Mouse (Mus musculus): ENCODE results near the gene Hao2. TPM values are rescaled to one million over a fixed set of nuclear protein-coding genes. Genes with fewer than 3 reads are reported as not detected.
A peak's percentile ranks its signal among the peaks of the same experiment; 100 is the strongest.

The Hao2 gene
- total and polyA plus RNA-seq, 2 experiments from 2014 or later: not detected

- Histone ChIP-seq H3K36me3 (ENCODE audit: insufficient read depth, low read length) (no peaks in the 10 kb centered on the region), H3K9ac (replicated peaks; ENCODE audit: low read length, poor library complexity, severe bottlenecking) (no peak overlapping the region), H3K9me3 (ENCODE audit: low read length) (no peaks in the 10 kb centered on the region), H3K27ac (ENCODE audit: low read depth, low read length) (no peak overlapping the region), H3K4me2 (ENCODE audit: low read depth, low read length, poor library complexity, severe bottlenecking) (no peak overlapping the region), H3K4me1 (ENCODE audit: insufficient read depth, low read length) (no peaks in the 10 kb centered on the region), H3K4me3 (ENCODE audit: low read depth, low read length) (no peak overlapping the region), H3K27me3 (ENCODE audit: insufficient read depth, low read length) (no peaks in the 10 kb centered on the region)
- WGBS: 80% methylated on average over 6 of the region's 6 CpGs
- TF ChIP-seq CTCF (IDR thresholded peaks at IDR 0.05): peak; percentile 67
- DNase-seq (ENCODE audit: low spot score) (peak; percentile 57), ATAC-seq (ENCODE audit: low FRiP score) (no peak)
Observed at GRCm38 (mm10) chr3:98913591-98913990, 20.6 kb upstream of the Hao2 start.

GRCm38 (mm10) chr3:98897606-98898005 lies 4.6 kb upstream of the Hao2 start:
- no peaks in the 10 kb centered on the region for H3K36me3 ChIP-seq (ENCODE audit: insufficient read depth, low read length)
- no peaks in the 10 kb centered on the region for H3K27me3 ChIP-seq (ENCODE audit: insufficient read depth, low read length)
- no peak overlapping the region for H3K27ac ChIP-seq (ENCODE audit: low read depth, low read length)
- no peak overlapping the region for H3K9ac ChIP-seq (replicated peaks; ENCODE audit: low read length, poor library complexity, severe bottlenecking)
- ATAC-seq (ENCODE audit: low FRiP score) (no peak), DNase-seq (ENCODE audit: low spot score) (no peak)
- no peak overlapping the region for H3K4me3 ChIP-seq (ENCODE audit: low read depth, low read length)
- no peak for TF ChIP-seq CTCF (IDR thresholded peaks at IDR 0.05)
- 90% methylated on average over 2 of the region's 2 CpGs for WGBS
- no peaks in the 10 kb centered on the region for H3K4me1 ChIP-seq (ENCODE audit: insufficient read depth, low read length)
- no peak overlapping the region for H3K4me2 ChIP-seq (ENCODE audit: low read depth, low read length, poor library complexity, severe bottlenecking)
- no peaks in the 10 kb centered on the region for H3K9me3 ChIP-seq (ENCODE audit: low read length)

- 0 out of 2 replicates have a peak overlapping the region, but pooled peaks have one; percentile 22 for H3K4me2 ChIP-seq (ENCODE audit: low read depth, low read length, poor library complexity, severe bottlenecking)
- 40% methylated on average over 10 of the region's 10 CpGs for WGBS
Observed at GRCm38 (mm10) chr3:98895071-98895601, 2.1 kb upstream of the Hao2 start.

DNA sequence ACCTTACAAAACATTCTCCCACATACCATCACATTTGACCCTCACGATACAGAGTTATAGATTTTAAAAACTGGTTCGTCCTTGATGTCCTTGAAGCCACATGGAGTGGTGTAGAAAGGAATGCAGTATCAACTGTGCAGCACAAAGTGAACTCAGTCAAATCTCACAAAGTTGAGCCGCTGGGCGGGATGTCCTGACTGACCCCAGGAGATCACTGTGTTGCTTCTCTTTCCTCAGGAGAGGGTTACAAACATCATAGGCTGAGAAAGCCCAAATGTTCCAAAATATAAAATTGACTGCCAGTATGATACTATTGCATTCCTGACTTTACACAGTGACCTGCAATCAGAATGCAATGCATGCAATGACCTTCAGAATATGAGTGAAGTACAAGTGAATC lies 2.6 kb downstream of the Hao2 start:
- Histone ChIP-seq H3K36me3 (ENCODE audit: insufficient read depth, low read length) (no peaks in the 10 kb centered on the region), H3K4me2 (ENCODE audit: low read depth, low read length, poor library complexity, severe bottlenecking) (no peak overlapping the region), H3K9me3 (ENCODE audit: low read length) (no peaks in the 10 kb centered on the region), H3K27me3 (ENCODE audit: insufficient read depth, low read length) (no peaks in the 10 kb centered on the region), H3K9ac (replicated peaks; ENCODE audit: low read length, poor library complexity, severe bottlenecking) (no peak overlapping the region), H3K4me1 (ENCODE audit: insufficient read depth, low read length) (no peaks in the 10 kb centered on the region), H3K4me3 (ENCODE audit: low read depth, low read length) (no peak overlapping the region), H3K27ac (ENCODE audit: low read depth, low read length) (no peak overlapping the region)
- DNase-seq (ENCODE audit: low spot score): no peak
- ATAC-seq (ENCODE audit: low FRiP score): no peak
- TF ChIP-seq CTCF (IDR thresholded peaks at IDR 0.05): no peak
- WGBS: 88% methylated on average over 4 of the region's 4 CpGs

More at GRCm38 (mm10) chr3:98895071-98895601, 2.1 kb upstream of the Hao2 start:
- Histone ChIP-seq H3K36me3 (ENCODE audit: insufficient read depth, low read length) (no peaks in the 10 kb centered on the region), H3K4me1 (ENCODE audit: insufficient read depth, low read length) (no peaks in the 10 kb centered on the region), H3K9me3 (ENCODE audit: low read length) (no peaks in the 10 kb centered on the region), H3K27ac (ENCODE audit: low read depth, low read length) (no peak overlapping the region), H3K9ac (replicated peaks; ENCODE audit: low read length, poor library complexity, severe bottlenecking) (no peak overlapping the region), H3K27me3 (ENCODE audit: insufficient read depth, low read length) (no peaks in the 10 kb centered on the region), H3K4me3 (ENCODE audit: low read depth, low read length) (no peak overlapping the region)
- TF ChIP-seq CTCF (IDR thresholded peaks at IDR 0.05): peak; percentile 83
- DNase-seq (ENCODE audit: low spot score) (peak; percentile 76), ATAC-seq (ENCODE audit: low FRiP score) (peak; percentile 68)

DNA sequence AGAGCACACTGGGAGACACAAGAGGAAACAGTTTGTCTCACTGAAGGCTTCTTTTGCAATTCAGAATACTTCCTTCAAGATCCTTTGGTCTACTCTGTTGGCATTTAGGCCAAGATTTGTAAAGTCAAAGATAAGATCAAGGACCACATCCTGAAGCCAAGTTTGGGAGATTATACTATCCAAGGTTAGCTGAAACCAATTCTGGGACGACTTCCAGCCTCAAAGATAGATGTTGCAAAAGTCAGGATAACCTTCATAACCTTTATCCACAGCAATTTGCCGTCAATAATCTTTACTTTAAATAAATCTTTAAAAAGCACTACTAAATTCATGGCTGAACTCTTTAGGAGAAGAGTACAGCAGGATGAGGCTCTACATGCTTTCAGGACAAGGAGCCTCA lies 4.8 kb downstream of the Hao2 start:
- H3K9me3 ChIP-seq (ENCODE audit: low read length): no peaks in the 10 kb centered on the region
- no peak overlapping the region for H3K4me3 ChIP-seq (ENCODE audit: low read depth, low read length)
- 76% methylated on average over 2 of the region's 2 CpGs for WGBS
- no peaks in the 10 kb centered on the region for H3K4me1 ChIP-seq (ENCODE audit: insufficient read depth, low read length)
- H3K4me2 ChIP-seq (ENCODE audit: low read depth, low read length, poor library complexity, severe bottlenecking): no peak overlapping the region
- no peaks in the 10 kb centered on the region for H3K27me3 ChIP-seq (ENCODE audit: insufficient read depth, low read length)
- H3K27ac ChIP-seq (ENCODE audit: low read depth, low read length): no peak overlapping the region
- no peak for DNase-seq (ENCODE audit: low spot score)
- H3K9ac ChIP-seq (replicated peaks; ENCODE audit: low read length, poor library complexity, severe bottlenecking): no peak overlapping the region
- no peak for TF ChIP-seq CTCF (IDR thresholded peaks at IDR 0.05)
- no peaks in the 10 kb centered on the region for H3K36me3 ChIP-seq (ENCODE audit: insufficient read depth, low read length)
- ATAC-seq (ENCODE audit: low FRiP score): no peak

GRCm38 (mm10) chr3:98880831-98881230 lies 12.2 kb downstream of the Hao2 start:
- Histone ChIP-seq H3K27me3 (ENCODE audit: insufficient read depth, low read length) (no peaks in the 10 kb centered on the region), H3K27ac (ENCODE audit: low read depth, low read length) (no peak overlapping the region), H3K4me2 (ENCODE audit: low read depth, low read length, poor library complexity, severe bottlenecking) (no peak overlapping the region), H3K36me3 (ENCODE audit: insufficient read depth, low read length) (no peaks in the 10 kb centered on the region), H3K9me3 (ENCODE audit: low read length) (no peaks in the 10 kb centered on the region), H3K4me1 (ENCODE audit: insufficient read depth, low read length) (no peaks in the 10 kb centered on the region), H3K9ac (replicated peaks; ENCODE audit: low read length, poor library complexity, severe bottlenecking) (no peak overlapping the region), H3K4me3 (ENCODE audit: low read depth, low read length) (no peak overlapping the region)
- ATAC-seq (ENCODE audit: low FRiP score): no peak
- DNase-seq (ENCODE audit: low spot score): no peak
- 89% methylated on average over 2 of the region's 2 CpGs for WGBS
- TF ChIP-seq CTCF (IDR thresholded peaks at IDR 0.05): no peak
